Mouse (Mus musculus): ENCODE data around the gene Prrt2. TPM values are rescaled to one million over a fixed set of nuclear protein-coding genes. Genes with fewer than 3 reads are reported as not detected.

Prrt2 gene
- total and polyA plus RNA-seq, 2 experiments from 2014 or later, result 0.23 TPM; not detected in 1

DNA sequence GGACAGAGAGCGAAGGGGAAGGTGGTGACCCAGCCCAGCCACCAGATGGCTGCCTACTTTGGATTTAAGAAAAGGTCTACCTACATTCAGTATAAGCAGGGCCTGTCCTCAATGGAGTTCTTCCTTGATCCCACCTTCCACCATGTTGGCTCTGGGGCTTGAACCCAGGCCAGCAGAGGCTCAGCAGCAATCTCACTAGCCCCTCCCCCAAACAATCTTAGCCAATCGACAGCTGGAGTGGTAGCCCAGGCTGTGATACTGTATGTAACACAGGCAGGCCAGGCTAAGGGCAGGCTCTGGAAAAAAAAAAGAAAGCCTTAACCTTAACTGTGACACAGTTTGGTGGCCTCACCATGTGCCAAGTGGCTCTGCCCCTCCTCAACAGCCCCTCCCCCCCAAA lies 9.3 kb downstream of the Prrt2 start:
- H3K4me3 ChIP-seq (ENCODE audit: low read depth, low read length), result no peak overlapping the region
- DNase-seq (ENCODE audit: low spot score), result no peak
- TF ChIP-seq EP300 (IDR thresholded peaks at IDR 0.05; ENCODE audit: low read depth) (no peak), CTCF (IDR thresholded peaks at IDR 0.05; ENCODE audit: low read depth) (no peak)
- H3K27me3 ChIP-seq (ENCODE audit: control insufficient read depth, insufficient read depth, low read length), result no peaks in the 10 kb centered on the region
- no peak for ATAC-seq (ENCODE audit: insufficient read depth, low read depth)
- no peak overlapping the region for H3K4me2 ChIP-seq (ENCODE audit: low read depth, low read length)
- H3K36me3 ChIP-seq (replicated peaks; ENCODE audit: control insufficient read depth, insufficient read depth, low read length), result 0 out of 2 replicates have a peak, but pooled peaks cover 10% of the 10 kb centered on the region
- WGBS, result 76% methylated on average over 2 of the region's 2 CpGs
- no peaks in the 10 kb centered on the region for H3K9me3 ChIP-seq (replicated peaks; ENCODE audit: control insufficient read depth, low read length)
- H3K4me1 ChIP-seq (ENCODE audit: control insufficient read depth, insufficient read depth), result peaks cover 25% of the 10 kb centered on the region
- no peak overlapping the region for H3K9ac ChIP-seq (replicated peaks; ENCODE audit: low read depth, low read length)
- H3K27ac ChIP-seq (ENCODE audit: low read depth), result no peak overlapping the region

DNA sequence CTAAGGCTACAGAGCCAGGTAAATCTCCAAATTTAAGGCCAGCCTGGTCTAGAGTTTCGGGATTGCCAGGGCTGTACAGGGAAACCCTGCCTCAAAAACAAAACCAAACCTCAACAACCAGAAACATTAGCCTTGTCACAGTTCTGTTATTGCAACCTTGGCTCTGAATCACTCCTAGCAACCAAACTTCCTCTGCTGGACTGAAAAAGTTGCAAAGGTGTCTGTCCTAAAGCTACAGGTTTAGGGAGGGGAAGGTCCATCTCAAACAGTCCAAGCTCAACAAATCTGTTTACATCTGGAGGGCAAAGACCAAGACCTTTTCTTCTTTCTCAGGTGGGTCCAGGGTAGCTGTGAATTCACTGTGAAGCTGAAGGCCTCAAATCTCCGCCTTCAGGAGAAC lies 10.0 kb downstream of the Prrt2 start:
- H3K27ac ChIP-seq (ENCODE audit: low read depth), result no peak overlapping the region
- no peaks in the 10 kb centered on the region for H3K9me3 ChIP-seq (replicated peaks; ENCODE audit: control insufficient read depth, low read length)
- no peak overlapping the region for H3K4me3 ChIP-seq (ENCODE audit: low read depth, low read length)
- H3K9ac ChIP-seq (replicated peaks; ENCODE audit: low read depth, low read length), result no peak overlapping the region
- no peaks in the 10 kb centered on the region for H3K27me3 ChIP-seq (ENCODE audit: control insufficient read depth, insufficient read depth, low read length)
- H3K4me2 ChIP-seq (ENCODE audit: low read depth, low read length), result no peak overlapping the region
- WGBS, result 96% methylated on average over 2 of the region's 2 CpGs
- peaks cover 28% of the 10 kb centered on the region for H3K4me1 ChIP-seq (ENCODE audit: control insufficient read depth, insufficient read depth)
- DNase-seq (ENCODE audit: low spot score) (no peak), ATAC-seq (ENCODE audit: insufficient read depth, low read depth) (no peak)
- H3K36me3 ChIP-seq (replicated peaks; ENCODE audit: control insufficient read depth, insufficient read depth, low read length), result 0 out of 2 replicates have a peak, but pooled peaks cover 10% of the 10 kb centered on the region
- TF ChIP-seq CTCF (IDR thresholded peaks at IDR 0.05; ENCODE audit: low read depth), result no peak
- TF ChIP-seq EP300 (IDR thresholded peaks at IDR 0.05; ENCODE audit: low read depth), result no peak

- Histone ChIP-seq H3K9ac (replicated peaks; ENCODE audit: low read depth, low read length) (no peak overlapping the region), H3K27ac (ENCODE audit: low read depth) (peak overlapping the region; percentile 85), H3K4me3 (ENCODE audit: low read depth, low read length) (no peak overlapping the region), H3K4me2 (ENCODE audit: low read depth, low read length) (no peak overlapping the region), H3K27me3 (ENCODE audit: control insufficient read depth, insufficient read depth, low read length) (no peaks in the 10 kb centered on the region), H3K4me1 (ENCODE audit: control insufficient read depth, insufficient read depth) (peaks cover 21% of the 10 kb centered on the region), H3K36me3 (replicated peaks; ENCODE audit: control insufficient read depth, insufficient read depth, low read length) (0 out of 2 replicates have a peak, but pooled peaks cover 6% of the 10 kb centered on the region), H3K9me3 (replicated peaks; ENCODE audit: control insufficient read depth, low read length) (no peaks in the 10 kb centered on the region)
- DNase-seq (ENCODE audit: low spot score) (no peak), ATAC-seq (ENCODE audit: insufficient read depth, low read depth) (no peak)
- WGBS, result 82% methylated on average over 17 of the region's 17 CpGs
- no peak for TF ChIP-seq EP300 (IDR thresholded peaks at IDR 0.05; ENCODE audit: low read depth)
- TF ChIP-seq CTCF (IDR thresholded peaks at IDR 0.05; ENCODE audit: low read depth), result no peak
Observed at GRCm38 (mm10) chr7:127009307-127010085, 11.5 kb downstream of the Prrt2 start.

DNA sequence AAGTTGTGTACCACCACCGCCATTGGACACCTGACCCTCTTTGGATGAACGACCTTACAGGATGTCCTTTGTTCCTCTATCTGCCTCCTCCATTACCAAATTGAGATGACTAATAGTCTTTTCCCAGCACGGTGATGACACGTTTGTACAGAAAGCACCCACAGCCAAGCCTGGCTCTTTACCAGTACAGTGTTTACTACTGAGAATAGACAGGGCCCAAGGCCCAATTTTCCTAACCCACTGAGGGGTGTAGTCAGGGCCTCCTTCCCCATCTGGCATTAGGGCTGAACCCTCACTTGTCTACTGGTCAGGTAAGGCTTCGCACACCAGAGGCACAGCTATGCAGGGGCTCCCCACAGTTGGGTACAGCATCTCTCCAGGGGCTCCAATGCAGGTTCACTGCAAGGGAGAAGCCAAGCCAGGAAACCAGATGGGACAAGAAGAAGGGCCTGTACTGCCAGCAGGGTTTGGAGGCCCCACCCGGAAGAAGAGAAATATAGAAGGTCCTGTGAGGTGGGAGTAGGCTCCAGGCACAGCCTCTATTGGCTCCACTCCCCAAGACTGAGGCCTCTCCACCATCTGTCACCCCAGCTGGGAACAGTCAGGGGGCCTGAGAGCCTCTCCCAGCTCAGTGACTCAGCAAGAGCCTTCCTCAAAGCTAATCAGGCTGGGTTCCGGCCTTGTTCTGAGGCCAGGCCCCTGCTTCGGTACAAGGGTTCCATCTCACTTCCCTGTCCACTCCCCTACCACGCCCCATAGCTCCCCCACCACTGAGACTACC lies 12.6 kb downstream of the Prrt2 start:
- H3K4me3 ChIP-seq (ENCODE audit: low read depth, low read length), result no peak overlapping the region
- H3K4me1 ChIP-seq (ENCODE audit: control insufficient read depth, insufficient read depth), result peaks cover 21% of the 10 kb centered on the region
- WGBS, result 30% methylated on average over 9 of the region's 9 CpGs
- H3K9me3 ChIP-seq (replicated peaks; ENCODE audit: control insufficient read depth, low read length), result no peaks in the 10 kb centered on the region
- peak; percentile 73 for DNase-seq (ENCODE audit: low spot score)
- ATAC-seq (ENCODE audit: insufficient read depth, low read depth), result peak; percentile 83
- peak overlapping the region; percentile 51 for H3K9ac ChIP-seq (replicated peaks; ENCODE audit: low read depth, low read length)
- H3K36me3 ChIP-seq (replicated peaks; ENCODE audit: control insufficient read depth, insufficient read depth, low read length), result 0 out of 2 replicates have a peak, but pooled peaks cover 6% of the 10 kb centered on the region
- no peak overlapping the region for H3K4me2 ChIP-seq (ENCODE audit: low read depth, low read length)
- TF ChIP-seq CTCF (IDR thresholded peaks at IDR 0.05; ENCODE audit: low read depth), result no peak
- TF ChIP-seq EP300 (IDR thresholded peaks at IDR 0.05; ENCODE audit: low read depth), result no peak
- H3K27me3 ChIP-seq (ENCODE audit: control insufficient read depth, insufficient read depth, low read length), result no peaks in the 10 kb centered on the region
- H3K27ac ChIP-seq (ENCODE audit: low read depth), result peak overlapping the region; percentile 85

GRCm38 (mm10) chr7:127007313-127008024 lies 13.5 kb downstream of the Prrt2 start:
- Histone ChIP-seq H3K36me3 (replicated peaks; ENCODE audit: control insufficient read depth, insufficient read depth, low read length) (0 out of 2 replicates have a peak, but pooled peaks cover 3% of the 10 kb centered on the region), H3K4me1 (ENCODE audit: control insufficient read depth, insufficient read depth) (peaks cover 21% of the 10 kb centered on the region), H3K9ac (replicated peaks; ENCODE audit: low read depth, low read length) (no peak overlapping the region), H3K27me3 (ENCODE audit: control insufficient read depth, insufficient read depth, low read length) (no peaks in the 10 kb centered on the region), H3K4me3 (ENCODE audit: low read depth, low read length) (no peak overlapping the region), H3K27ac (ENCODE audit: low read depth) (peak overlapping the region; percentile 85), H3K4me2 (ENCODE audit: low read depth, low read length) (no peak overlapping the region), H3K9me3 (replicated peaks; ENCODE audit: control insufficient read depth, low read length) (no peaks in the 10 kb centered on the region)
- WGBS, result 86% methylated on average over 6 of the region's 6 CpGs
- TF ChIP-seq EP300 (IDR thresholded peaks at IDR 0.05; ENCODE audit: low read depth) (no peak), CTCF (IDR thresholded peaks at IDR 0.05; ENCODE audit: low read depth) (no peak)
- no peak for DNase-seq (ENCODE audit: low spot score)
- no peak for ATAC-seq (ENCODE audit: insufficient read depth, low read depth)

All from heart, postnatal 0 days (tissue).